Comparison of ENCODE assay signal across 41 mouse cellular contexts in genomic region chr6:72524160-72524559, GRCm38 (mm10). TPM values are rescaled to one million over a fixed set of nuclear protein-coding genes. Genes with fewer than 3 reads are reported as not detected.
"Had no signal": no experiment of that assay in that cellular context is flagged by ENCODE, and none has a peak within 500 bp of the region (broad histone marks: within the 10 kb centered on the region; RNA-seq: fewer than 3 reads in every experiment).

No protein-coding gene starts in this region.

- H3K9me3 ChIP-seq: heart, embryonic 10.5 days; heart, embryonic 12.5 days; heart, embryonic 13.5 days; heart, embryonic 15.5 days; hindbrain, embryonic 10.5 days; hindbrain, embryonic 12.5 days; hindbrain, embryonic 13.5 days; hindbrain, embryonic 15.5 days; intestine, embryonic 15.5 days; kidney, embryonic 15.5 days had no signal

- ATAC-seq: hindbrain, embryonic 16.5 days; hindbrain, postnatal 0 days; inflammation-experienced regulatory T-cells, adult 6 months; intestine, embryonic 15.5 days; intestine, embryonic 16.5 days; intestine, postnatal 0 days had no signal

- H3K27me3 ChIP-seq: heart, embryonic 12.5 days; heart, embryonic 13.5 days; heart, embryonic 15.5 days; hindbrain, embryonic 13.5 days; hindbrain, embryonic 15.5 days; intestine, embryonic 15.5 days; kidney, embryonic 15.5 days had no signal

- H3K4me3 ChIP-seq: heart, embryonic 10.5 days; heart, embryonic 12.5 days; heart, embryonic 13.5 days; heart, embryonic 15.5 days; hindbrain, embryonic 10.5 days; hindbrain, embryonic 12.5 days; hindbrain, embryonic 13.5 days; hindbrain, embryonic 15.5 days; intestine, embryonic 15.5 days; kidney, embryonic 15.5 days; layer of hippocampus, adult 2 months had no signal

- H3K36me3 ChIP-seq: heart, embryonic 10.5 days; heart, embryonic 12.5 days; heart, embryonic 13.5 days; heart, embryonic 15.5 days; hindbrain, embryonic 10.5 days; hindbrain, embryonic 12.5 days; hindbrain, embryonic 13.5 days; hindbrain, embryonic 15.5 days; intestine, embryonic 15.5 days; kidney, embryonic 15.5 days had no signal

- H3K27ac ChIP-seq: heart, embryonic 10.5 days; heart, embryonic 13.5 days; heart, embryonic 15.5 days; hindbrain, embryonic 10.5 days; hindbrain, embryonic 12.5 days; hindbrain, embryonic 13.5 days; hindbrain, embryonic 14.5 days; hindbrain, embryonic 15.5 days; hindbrain, postnatal 0 days; intestine, embryonic 15.5 days; kidney, embryonic 15.5 days; kidney, postnatal 0 days; layer of hippocampus, adult 2 months had no signal

- H3K9ac ChIP-seq: heart, embryonic 12.5 days; heart, embryonic 13.5 days; heart, embryonic 15.5 days; hindbrain, embryonic 12.5 days; hindbrain, embryonic 13.5 days; hindbrain, embryonic 14.5 days; hindbrain, embryonic 15.5 days; intestine, embryonic 15.5 days; kidney, embryonic 15.5 days had no signal

- DNase-seq: heart, postnatal 10 days; heart, postnatal 14 days; heart, postnatal 36 days; heart, postnatal 4 days; kidney, adult 11 months; kidney, adult 18-20 months; kidney, adult 2 months; kidney, adult 8-10 months; kidney, adult 9 months; kidney, postnatal 10 days; kidney, postnatal 14 days; kidney, postnatal 25 days; kidney, postnatal 36 days; kidney, postnatal 4 days; layer of hippocampus, adult 9-11 months; layer of hippocampus, postnatal 36 days had no signal

RNA-seq across cellular contexts. Expression of gene Sh2d6, which starts 2.7 kb away (rescaled TPM):
- total RNA-seq: heart, postnatal 25 days; hematopoietic stem cell, adult 5-6 weeks; hindbrain, postnatal 0 days had no signal
- polyA plus RNA-seq: heart, embryonic 10.5 days; heart, embryonic 11.5 days; heart, embryonic 12.5 days; heart, embryonic 14.5 days; heart, embryonic 15.5 days; heart, embryonic 16.5 days; heart, postnatal 0 days; inflammation-experienced regulatory T-cells, adult 6 months; kidney, embryonic 14.5 days; kidney, postnatal 0 days had no signal
